Mouse (Mus musculus) lung, postnatal 0 days (tissue): Measurements from ENCODE around the gene Strc.

Experiments used
- CTCF ChIP-seq: IDR thresholded peaks from 2 replicates; pipeline ENCODE4 v1.5.1; 2016; ENCODE audit warnings: antibody characterized with exemption, mild to moderate bottlenecking
- EP300 ChIP-seq: IDR thresholded peaks from 2 replicates; pipeline ENCODE4 v1.6.1; 2016; ENCODE audit warnings: antibody characterized with exemption, mild to moderate bottlenecking, control low read depth

DNA sequence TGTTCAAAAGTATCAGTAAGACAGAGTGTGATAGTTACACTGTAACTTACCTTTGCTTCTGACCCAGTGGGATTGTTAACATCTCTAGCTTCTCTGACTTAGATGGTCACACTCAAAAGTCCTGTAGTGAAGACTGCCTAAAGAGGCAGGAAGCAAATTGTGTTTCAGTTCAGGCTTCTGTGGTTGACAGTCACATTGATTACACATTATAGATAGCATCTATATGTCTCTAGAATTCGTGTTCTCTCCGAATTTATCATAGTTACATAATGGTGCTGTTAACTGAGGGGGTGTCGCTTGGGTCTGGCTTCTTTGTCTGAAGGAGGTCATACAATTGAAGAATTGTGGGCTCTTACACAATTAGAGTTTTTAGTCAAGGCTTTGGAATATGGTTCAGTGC lies 28.1 kb upstream of the Strc start:
- TF ChIP-seq CTCF (no peak), EP300 (no peak)
